Mouse (Mus musculus) adrenal gland (tissue): ENCODE results near the gene Nek8.
"Not testable (repeated sequence)": the region's sequence is repeated elsewhere in the genome, so short reads cannot be mapped to it uniquely, and the experiment has no call there.

ENCODE experiments used
- intact Hi-C: fragments of 180-260 bp; cut with DNase I; formaldehyde crosslinking; loops from one replicate; pipeline ENCODE4 v1.15.1; 2025

The Nek8 gene

GRCm38 (mm10) chr11:78152299-78153231 is 23.9 kb downstream of the Nek8 start:
- intact Hi-C loops: loop anchor here (5.0 kb wide), 2 partner anchors 55 to 90 kb away; no protein-coding TSS in a partner anchor

GRCm38 (mm10) chr11:78151161-78151560 is 25.3 kb downstream of the Nek8 start:
- intact Hi-C loops: loop anchor here (5.0 kb wide), 2 partner anchors 54 to 89 kb away; no protein-coding TSS in a partner anchor

- intact Hi-C loops: no loop called here
Observed at GRCm38 (mm10) chr11:78146707-78147543, 29.6 kb downstream of the Nek8 start.

- intact Hi-C loops: no loop called here
Observed at GRCm38 (mm10) chr11:78146168-78146567, 30.3 kb downstream of the Nek8 start.

GRCm38 (mm10) chr11:78143520-78143919 is 33.0 kb downstream of the Nek8 start:
- intact Hi-C loops: no loop called here

GRCm38 (mm10) chr11:78140665-78141064 is 35.8 kb downstream of the Nek8 start:
- intact Hi-C loops: no loop called here

- intact Hi-C loops: no loop called here
Observed at GRCm38 (mm10) chr11:78138023-78138422, 38.5 kb downstream of the Nek8 start.

GRCm38 (mm10) chr11:78137584-78137983 is 38.9 kb downstream of the Nek8 start:
- intact Hi-C loops: no loop called here

- intact Hi-C loops: no loop called here
Observed at GRCm38 (mm10) chr11:78136132-78136531, 40.3 kb downstream of the Nek8 start.

- intact Hi-C loops: not testable (repeated sequence)
Observed at GRCm38 (mm10) chr11:78135314-78135713, 41.2 kb downstream of the Nek8 start.

- intact Hi-C loops: no loop called here
Observed at GRCm38 (mm10) chr11:78134344-78134743, 42.1 kb downstream of the Nek8 start.

GRCm38 (mm10) chr11:78133915-78134314 is 42.6 kb downstream of the Nek8 start:
- intact Hi-C loops: no loop called here

GRCm38 (mm10) chr11:78129458-78129857 is 47.0 kb downstream of the Nek8 start:
- intact Hi-C loops: no loop called here

- intact Hi-C loops: no loop called here
Observed at GRCm38 (mm10) chr11:78126739-78127138, 49.7 kb downstream of the Nek8 start.

GRCm38 (mm10) chr11:78125691-78126090 is 50.8 kb downstream of the Nek8 start:
- intact Hi-C loops: no loop called here

GRCm38 (mm10) chr11:78123782-78124181 is 52.7 kb downstream of the Nek8 start:
- intact Hi-C loops: no loop called here

- intact Hi-C loops: no loop called here
Observed at GRCm38 (mm10) chr11:78122815-78123214, 53.7 kb downstream of the Nek8 start.

- intact Hi-C loops: no loop called here
Observed at GRCm38 (mm10) chr11:78121176-78121575, 55.3 kb downstream of the Nek8 start.

GRCm38 (mm10) chr11:78119898-78120297 is 56.6 kb downstream of the Nek8 start:
- intact Hi-C loops: no loop called here

GRCm38 (mm10) chr11:78118467-78118866 is 58.0 kb downstream of the Nek8 start:
- intact Hi-C loops: no loop called here

GRCm38 (mm10) chr11:78116146-78116410 is 60.4 kb downstream of the Nek8 start:
- intact Hi-C loops: no loop called here
